Mouse (Mus musculus) midbrain, postnatal 0 days (tissue): ENCODE data around the gene Trmu. TPM values are rescaled to one million over a fixed set of nuclear protein-coding genes. Genes with fewer than 3 reads are reported as not detected.
"Not testable (repeated sequence)": the region's sequence is repeated elsewhere in the genome, so short reads cannot be mapped to it uniquely, and the experiment has no call there.

ENCODE experiments used
- ATAC-seq: fragments of 200-750 bp; cut with Nextera tagmentation; 2 replicates; pipeline ENCODE4 v1.8.0; 2017; ENCODE audit warnings: moderate number of reproducible peaks, mild to moderate bottlenecking, moderate TSS enrichment, moderate library complexity; ENCODE audit not compliant: low FRiP score
- DNase-seq: peaks from one replicate; pipeline ENCODE4 v3.0.0-alpha.2; 2015; ENCODE audit warnings: low spot score
- H3K27ac ChIP-seq: fragments of 300-500 bp; sonication (generic); 2 replicates; pipeline ENCODE4 v1.5.1; 2014; ENCODE audit warnings: low read depth, mild to moderate bottlenecking, low read length, mixed read lengths
- H3K27me3 ChIP-seq: fragments of 300-500 bp; sonication (generic); 2 replicates; pipeline ENCODE4 v1.6.1; 2014; ENCODE audit warnings: low read length, control low read depth, mixed read lengths; ENCODE audit not compliant: insufficient read depth
- H3K36me3 ChIP-seq: fragments of 300-500 bp; sonication (generic); 2 replicates; pipeline ENCODE4 v1.6.1; 2014; ENCODE audit warnings: low read length, control low read depth, mixed read lengths; ENCODE audit not compliant: insufficient read depth
- H3K4me1 ChIP-seq: fragments of 300-500 bp; sonication (generic); 2 replicates; pipeline ENCODE4 v1.6.1; 2014; ENCODE audit warnings: mild to moderate bottlenecking, control low read depth, antibody characterized with exemption, low read length, mixed read lengths; ENCODE audit not compliant: insufficient read depth
- H3K4me2 ChIP-seq: fragments of 300-500 bp; sonication (generic); 2 replicates; pipeline ENCODE4 v1.6.1; 2014; ENCODE audit warnings: low read depth, mild to moderate bottlenecking, low read length, mixed read lengths; ENCODE audit not compliant: poor library complexity, severe bottlenecking
- H3K4me3 ChIP-seq: fragments of 300-500 bp; sonication (generic); 2 replicates; pipeline ENCODE4 v1.5.1; 2014; ENCODE audit warnings: low read depth, mild to moderate bottlenecking, low read length, moderate library complexity
- H3K9ac ChIP-seq: fragments of 300-500 bp; sonication (generic); replicated peaks from 2 replicates; pipeline ENCODE4 v1.6.1; 2014; ENCODE audit warnings: mild to moderate bottlenecking, low read length, moderate library complexity, mixed read lengths; ENCODE audit not compliant: poor library complexity, severe bottlenecking
- H3K9me3 ChIP-seq: fragments of 300-500 bp; sonication (generic); 2 replicates; pipeline ENCODE4 v1.6.1; 2016; ENCODE audit warnings: low read length, control low read depth
- CTCF ChIP-seq: IDR thresholded peaks from 2 replicates; pipeline ENCODE4 v1.5.1; 2016; ENCODE audit warnings: antibody characterized with exemption, mild to moderate bottlenecking
- WGBS: fragments of 180-500 bp; shearing (Covaris S2); extraction: QIAGEN DNeasy Blood & Tissue Kit; methylation state at CpG from one replicate; pipeline ENCODE4 v1.1.7; 2014; 5-methylcytosine and 5-hydroxymethylcytosine counted together
- polyA plus RNA-seq: library from polyadenylated mRNA; unstranded; fragments of >200 nt; fragmentation: Nextera tagmentation; extraction: Ambion mirVana; gene quantifications from 2 replicates; pipeline ENCODE4 v1.2.1, GENCODE M21; 2015
- total RNA-seq: library from RNA; depleted of rRNA; stranded (reverse); fragments of >200 nt; gene quantifications from 2 replicates; pipeline ENCODE4 v1.2.3, GENCODE M21; 2014

Gene Trmu
- total and polyA plus RNA-seq, 2 experiments from 2014 or later = 22.7 to 37.0 TPM

DNA sequence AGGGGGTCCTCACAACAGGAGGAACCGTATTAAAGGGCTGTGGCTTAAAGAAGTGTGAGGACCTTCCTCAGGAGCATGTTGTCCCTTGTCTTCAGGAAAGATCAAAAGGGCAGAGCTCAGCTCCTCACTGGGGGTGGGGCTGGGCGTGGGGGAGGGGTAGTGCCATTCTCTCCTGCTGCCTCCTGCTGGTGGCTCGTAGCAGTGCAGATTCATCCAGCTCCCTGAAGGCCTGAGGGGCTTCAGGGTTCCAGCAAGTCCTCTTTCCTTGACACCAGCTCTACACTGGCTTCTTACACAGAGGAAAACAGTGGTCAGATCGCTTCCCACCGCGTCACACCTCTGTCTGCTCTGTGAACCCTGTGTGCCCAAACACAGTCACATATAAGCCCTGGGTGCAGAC is 38.1 kb upstream of the Trmu start:
- H3K9me3 ChIP-seq = no peaks in the 10 kb centered on the region
- peak; percentile 61 for TF ChIP-seq CTCF
- no peaks in the 10 kb centered on the region for H3K27me3 ChIP-seq
- ATAC-seq (no peak), DNase-seq (no peak)
- WGBS = 40% methylated on average over 6 of the region's 6 CpGs
- no peak overlapping the region for H3K9ac ChIP-seq
- H3K4me2 ChIP-seq = no peak overlapping the region
- no peak overlapping the region for H3K4me3 ChIP-seq
- H3K36me3 ChIP-seq = no peaks in the 10 kb centered on the region; the same call in 1 of the 2 replicates
- H3K27ac ChIP-seq = no peak overlapping the region
- no peaks in the 10 kb centered on the region for H3K4me1 ChIP-seq

DNA sequence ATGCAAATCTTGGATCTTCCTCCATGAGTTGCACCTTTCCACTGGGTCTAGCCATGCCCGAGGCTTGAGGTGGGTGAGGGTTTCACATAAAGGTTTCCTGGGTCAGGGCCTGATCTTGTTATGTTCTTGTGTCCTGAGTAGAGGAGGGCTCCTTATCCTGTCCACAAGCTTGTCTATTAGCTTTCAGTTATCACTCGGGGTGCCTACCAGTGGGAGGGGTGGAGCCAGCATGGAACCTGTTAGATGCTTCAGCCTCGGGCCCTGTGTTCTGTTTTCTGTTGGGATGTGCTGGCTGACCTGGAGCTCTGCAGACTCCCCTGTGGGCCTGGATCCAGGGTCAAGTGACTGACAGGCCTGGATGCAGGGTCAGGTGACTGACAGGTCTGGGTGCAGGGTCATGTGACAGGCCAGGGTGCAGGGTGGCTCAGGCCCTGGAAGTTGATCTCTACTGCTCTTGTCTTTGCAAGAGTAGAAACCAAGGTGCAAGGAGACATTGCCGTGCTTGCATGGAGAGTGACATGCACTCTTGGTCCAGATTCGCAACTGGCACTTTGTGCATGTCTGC is 37.2 kb upstream of the Trmu start:
- TF ChIP-seq CTCF = no peak
- Histone ChIP-seq H3K4me1 (no peaks in the 10 kb centered on the region), H3K9ac (no peak overlapping the region), H3K27ac (no peak overlapping the region), H3K9me3 (no peaks in the 10 kb centered on the region), H3K4me2 (no peak overlapping the region), H3K4me3 (no peak overlapping the region), H3K36me3 (no peaks in the 10 kb centered on the region; the same call in 1 of the 2 replicates), H3K27me3 (no peaks in the 10 kb centered on the region)
- WGBS = 83% methylated on average over 5 of the region's 5 CpGs
- DNase-seq = no peak
- ATAC-seq = no peak

DNA sequence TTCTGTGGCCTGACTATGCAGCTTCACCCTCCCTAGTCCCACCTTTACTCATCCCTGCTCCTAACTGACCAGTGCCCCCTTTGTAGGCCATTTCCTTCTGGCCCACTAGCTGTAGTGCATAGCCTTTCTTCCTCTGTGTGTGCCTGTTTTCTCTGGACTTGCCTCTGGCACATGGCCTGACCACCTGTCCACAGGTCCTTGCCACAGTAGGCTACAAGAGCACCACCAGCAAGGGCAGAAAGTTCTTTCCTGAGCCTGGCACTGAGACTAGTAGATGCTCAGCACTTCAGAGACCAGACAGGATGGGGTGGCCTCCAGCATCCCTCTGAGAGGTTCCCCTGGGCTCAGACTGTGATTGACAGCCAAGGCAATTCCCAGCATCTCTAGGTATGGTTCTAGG is 34.0 kb upstream of the Trmu start:
- Histone ChIP-seq H3K4me2 (no peak overlapping the region), H3K27me3 (no peaks in the 10 kb centered on the region), H3K9me3 (no peaks in the 10 kb centered on the region), H3K36me3 (no peaks in the 10 kb centered on the region; the same call in 1 of the 2 replicates), H3K4me1 (no peaks in the 10 kb centered on the region), H3K27ac (no peak overlapping the region), H3K4me3 (no peak overlapping the region), H3K9ac (no peak overlapping the region)
- TF ChIP-seq CTCF = no peak
- DNase-seq (no peak), ATAC-seq (no peak)

DNA sequence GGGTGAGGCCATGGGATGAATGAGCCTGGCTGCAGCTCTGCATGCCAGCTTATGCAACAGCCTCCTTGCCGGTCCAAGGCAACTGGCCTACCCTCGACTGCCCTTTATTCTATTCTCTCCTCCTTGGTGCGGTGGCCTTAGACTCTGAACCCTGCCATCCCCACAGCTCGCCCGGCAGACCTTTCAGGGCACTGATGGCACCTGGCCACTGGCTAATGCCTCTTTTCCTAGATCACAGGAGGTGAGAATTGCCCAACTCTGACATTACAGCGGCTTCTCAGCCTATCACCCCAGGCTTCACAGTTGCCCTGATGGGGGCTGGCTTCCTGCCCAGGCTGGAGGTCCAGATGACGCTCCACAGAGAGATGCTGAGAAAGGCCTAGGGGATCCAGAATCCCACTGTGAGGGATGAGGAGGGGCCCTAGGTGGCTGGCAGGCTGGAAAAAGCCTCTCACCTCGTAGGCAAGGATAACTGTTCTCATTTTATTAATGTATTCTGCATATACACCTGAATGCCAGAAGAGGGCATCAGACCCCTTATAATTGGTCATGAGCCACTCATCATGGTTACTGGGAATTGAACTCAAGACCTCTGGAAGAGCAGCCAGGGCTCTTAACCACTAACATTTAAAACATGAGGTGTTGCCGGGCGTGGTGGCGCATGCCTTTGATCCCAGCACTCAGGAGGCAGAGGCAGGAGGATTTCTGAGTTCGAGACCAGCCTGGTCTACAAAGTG is 27.3 kb upstream of the Trmu start:
- WGBS = 82% methylated on average over 12 of the region's 12 CpGs
- H3K36me3 ChIP-seq = 0 out of 2 replicates have a peak, but pooled peaks cover 5% of the 10 kb centered on the region
- no peak for DNase-seq
- no peak overlapping the region for H3K4me2 ChIP-seq
- no peak overlapping the region for H3K27ac ChIP-seq
- no peak overlapping the region for H3K9ac ChIP-seq
- peak; percentile 47 for TF ChIP-seq CTCF
- no peaks in the 10 kb centered on the region for H3K9me3 ChIP-seq
- ATAC-seq = no peak
- no peaks in the 10 kb centered on the region for H3K27me3 ChIP-seq
- no peaks in the 10 kb centered on the region for H3K4me1 ChIP-seq
- no peak overlapping the region for H3K4me3 ChIP-seq

DNA sequence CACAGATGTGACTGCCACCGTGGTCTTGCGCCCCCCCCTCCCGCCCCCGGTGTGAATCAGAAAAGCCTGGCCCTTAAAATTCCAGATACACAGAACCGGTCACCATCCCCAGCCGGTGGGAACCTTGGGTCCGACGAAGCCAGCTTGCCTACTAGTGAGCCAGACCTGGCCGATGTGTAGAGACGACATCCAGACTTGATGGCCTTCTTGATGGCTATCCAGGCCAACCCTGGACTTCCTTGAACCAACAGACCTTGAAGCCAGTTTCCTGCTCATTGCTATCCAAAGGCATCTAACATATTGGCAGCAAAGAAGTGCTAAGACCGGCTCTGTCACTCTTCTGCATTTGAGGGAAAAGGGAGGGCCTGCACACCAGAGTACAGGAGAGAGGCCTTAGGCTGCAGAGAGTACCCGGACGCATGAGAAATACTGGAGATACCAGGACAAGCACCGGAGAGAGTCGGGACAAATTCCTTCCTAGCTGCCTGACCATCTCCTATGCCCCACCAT is 20.1 kb upstream of the Trmu start:
- peak; percentile 62 for ATAC-seq
- no peaks in the 10 kb centered on the region for H3K27me3 ChIP-seq

DNA sequence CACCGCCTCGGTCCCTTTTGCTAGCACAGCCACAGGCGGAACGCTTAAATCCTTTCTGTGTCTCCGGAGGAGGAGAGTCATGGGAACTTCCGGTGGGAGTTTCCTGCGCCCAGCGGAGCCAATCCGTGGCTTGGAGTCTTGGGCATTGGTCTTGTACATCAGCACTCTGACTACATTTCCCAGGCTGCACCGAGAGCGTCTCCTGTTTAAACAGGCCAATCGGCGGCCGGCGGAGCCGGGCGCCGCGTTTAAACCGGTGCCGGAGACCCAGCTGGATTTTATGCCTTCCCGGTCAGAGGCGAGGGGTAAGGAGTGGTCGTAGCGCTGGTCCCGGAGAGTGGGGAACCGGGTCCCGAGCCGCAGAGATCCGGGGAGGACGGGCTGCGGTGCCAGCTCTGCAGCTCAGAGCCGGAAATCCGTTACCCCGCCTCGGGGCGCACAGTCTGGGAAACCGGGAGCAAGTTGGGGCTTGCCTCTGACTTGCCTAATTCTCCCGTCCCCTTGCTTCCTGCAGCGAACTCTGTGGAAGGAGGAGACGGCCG is 19.6 kb upstream of the Trmu start, which contains the start of gene Gtse1:
Gtse1 (plus strand) TSS at position 256 of the 542 bp plus-strand sequence.
- ATAC-seq = peak; percentile 97
- peak within 1 kb of the TSS; percentile 91 for H3K4me2 ChIP-seq
- peak within 1 kb of the TSS; percentile 55 for H3K4me3 ChIP-seq
- H3K27ac ChIP-seq = peak within 1 kb of the TSS; percentile 86
- under 1% methylated on average over 42 of the region's 42 CpGs for WGBS
- peak within 1 kb of the TSS; percentile 79 for H3K9ac ChIP-seq
- no peak for TF ChIP-seq CTCF
- no peaks in the 10 kb centered on the region for H3K9me3 ChIP-seq
- no peaks in the 10 kb centered on the region for H3K36me3 ChIP-seq
- H3K27me3 ChIP-seq = no peaks in the 10 kb centered on the region
- DNase-seq = peak; percentile 99
- peaks cover 3% of the 10 kb centered on the region; the same call in 1 of the 2 replicates for H3K4me1 ChIP-seq

More for the DNA sequence above, 20.1 kb upstream of the Trmu start:
- Histone ChIP-seq H3K4me2 (peak overlapping the region; percentile 91), H3K4me3 (peak overlapping the region; percentile 55), H3K9me3 (no peaks in the 10 kb centered on the region), H3K9ac (peak overlapping the region; percentile 79), H3K36me3 (no peaks in the 10 kb centered on the region), H3K4me1 (peaks cover 3% of the 10 kb centered on the region; the same call in 1 of the 2 replicates), H3K27ac (peak overlapping the region; percentile 86)
- no peak for TF ChIP-seq CTCF
- WGBS = 8% methylated on average over 15 of the region's 15 CpGs
- DNase-seq = no peak

DNA sequence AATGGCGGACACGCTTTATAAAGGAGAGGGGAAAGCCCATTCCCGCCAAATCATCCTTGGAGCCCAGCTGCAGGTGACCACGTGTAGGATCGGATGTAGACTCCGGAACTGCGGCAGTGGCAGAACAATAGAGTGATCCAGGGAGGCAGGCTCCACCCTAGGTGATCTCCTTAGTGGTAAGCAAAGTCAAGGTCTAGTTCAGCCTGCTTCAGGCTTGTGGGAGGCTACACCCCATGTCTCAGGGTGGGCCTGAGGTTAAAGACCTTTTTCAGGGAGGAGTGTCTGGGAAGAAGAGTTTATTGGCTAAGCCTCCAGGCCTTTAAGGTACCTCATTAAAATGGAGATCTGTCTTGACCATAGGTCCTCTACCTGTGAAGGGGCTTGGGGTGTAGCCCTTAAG is 13.2 kb upstream of the Trmu start:
- not testable (repeated sequence) for ATAC-seq, H3K27me3 ChIP-seq, H3K4me2 ChIP-seq, H3K27ac ChIP-seq, H3K9ac ChIP-seq, DNase-seq, H3K36me3 ChIP-seq, H3K4me1 ChIP-seq, H3K4me3 ChIP-seq, H3K9me3 ChIP-seq
- WGBS = 90% methylated on average over 7 of the region's 7 CpGs
